Mouse (Mus musculus) colon, adult 2 months (tissue): ENCODE results near the gene Cphx3. TPM values are rescaled to one million over a fixed set of nuclear protein-coding genes. Genes with fewer than 3 reads are reported as not detected.

Experiments used
- polyA plus RNA-seq: library from polyadenylated mRNA; depleted of rRNA; stranded (reverse); fragments of >200 nt; gene quantifications from 2 replicates; pipeline ENCODE4 v1.2.3, GENCODE M21; 2012; rRNA removed

Gene Cphx3
- polyA plus RNA-seq = not detected in 2 replicates

GRCm38 (mm10) chr14:26081997-26082396 lies at the start of gene Cphx3:
Gene Cphx3, plus strand, starts transcription at chr14:26082297.

GRCm38 (mm10) chr14:26042611-26043010 lies 39.5 kb upstream of the Cphx3 start, which contains the start of gene Gm9780:
Gene Gm9780, minus strand, starts transcription at chr14:26042711.

GRCm38 (mm10) chr14:26067325-26067633 lies 14.8 kb upstream of the Cphx3 start, which contains the start of gene Tmem254c:
Gene Tmem254c, minus strand, starts transcription at chr14:26067355.

GRCm38 (mm10) chr14:26081216-26081615 lies 881 bp upstream of the Cphx3 start, which contains the start of gene Cphx2:
Gene Cphx2, plus strand, starts transcription at chr14:26081516.

GRCm38 (mm10) chr14:26118150-26118549 lies 36.1 kb downstream of the Cphx3 start, which contains the start of gene Duxbl2:
Gene Duxbl2, plus strand, starts transcription at chr14:26118349.

GRCm38 (mm10) chr14:26182380-26182779 lies 100.3 kb downstream of the Cphx3 start, which contains the start of gene Plac9b:
Gene Plac9b, minus strand, starts transcription at chr14:26182480.

GRCm38 (mm10) chr14:26206926-26207247 lies 124.8 kb downstream of the Cphx3 start, which contains the start of gene Tmem254b:
Gene Tmem254b, minus strand, starts transcription at chr14:26207041.

GRCm38 (mm10) chr14:26257756-26258617 lies 175.9 kb downstream of the Cphx3 start, which contains the start of gene Duxbl3:
Gene Duxbl3, plus strand, starts transcription at chr14:26257962.

Other genes with a start within 250 kb of the Cphx3 start
- 339 and 371 TPM in 2 replicates for gene Anxa11, start 240.1 kb upstream of the Cphx3 start, polyA plus RNA-seq
- gene Plac9a, start 179.2 kb upstream of the Cphx3 start, polyA plus RNA-seq = 3.7 TPM in 2 replicates
- gene Tmem254a, start 154.6 kb upstream of the Cphx3 start, polyA plus RNA-seq = 33.8 and 40.2 TPM in 2 replicates
- 0.88 and 1.0 TPM in 2 replicates for gene Cphx1, start 144.0 kb upstream of the Cphx3 start, polyA plus RNA-seq
- 0.42 TPM in 1 of 2 replicates, not detected in the other for gene Duxbl1, start 103.7 kb upstream of the Cphx3 start, polyA plus RNA-seq
- 262 and 350 TPM in 2 replicates for gene Gm9780, start 39.6 kb upstream of the Cphx3 start, polyA plus RNA-seq
- gene Tmem254c, start 14.9 kb upstream of the Cphx3 start, polyA plus RNA-seq = 59.4 and 117 TPM in 2 replicates
- gene Cphx2, start 781 bp upstream of the Cphx3 start, polyA plus RNA-seq = not detected in 2 replicates
- 0.10 and 0.51 TPM in 2 replicates for gene Duxbl2, start 36.1 kb downstream of the Cphx3 start, polyA plus RNA-seq
- gene Plac9b, start 100.2 kb downstream of the Cphx3 start, polyA plus RNA-seq = 39.2 and 41.2 TPM in 2 replicates
- gene Tmem254b, start 124.7 kb downstream of the Cphx3 start, polyA plus RNA-seq = 70.6 and 71.6 TPM in 2 replicates
- gene Duxbl3, start 175.7 kb downstream of the Cphx3 start, polyA plus RNA-seq = 0.07 and 0.37 TPM in 2 replicates